Mouse (Mus musculus) liver, postnatal 0 days (tissue): ENCODE results near the gene Nat8f5.

ENCODE experiments used
- CTCF ChIP-seq: sonication (generic); IDR thresholded peaks from 2 replicates; pipeline ENCODE4 v1.5.1; 2016; ENCODE audit warnings: antibody characterized with exemption, low read depth
- EP300 ChIP-seq: IDR thresholded peaks from 2 replicates; pipeline ENCODE4 v1.6.1; 2016; ENCODE audit warnings: antibody characterized with exemption, low read depth, mild to moderate bottlenecking

GRCm38 (mm10) chr6:85863840-85864239 is 43.1 kb upstream of the Nat8f5 start:
- TF ChIP-seq CTCF (no peak), EP300 (no peak)
